Mouse (Mus musculus): ENCODE data around the gene Ypel1.

- TF ChIP-seq CTCF (IDR thresholded peaks at IDR 0.05; ENCODE audit: extremely low read depth, insufficient read depth, insufficient read length, insufficient replicate concordance), result no peak
- no peak for TF ChIP-seq POLR2A (IDR thresholded peaks at IDR 0.05; ENCODE audit: low read depth, low read length)
These were observed 13.9 kb upstream of the Ypel1 start for GRCm38 (mm10) chr16:17055584-17055983.

Data from spleen, adult 2 months (tissue).